Mouse (Mus musculus) kidney, postnatal 25 days (tissue): ENCODE measurements around the gene Slc10a1.

Experiments used
- DNase-seq, 2 experiments: peaks; one replicate each; pipeline ENCODE4 v3.0.0; 2021; ENCODE audit warnings: mixed read lengths in 2 of 2

Slc10a1 gene

DNA sequence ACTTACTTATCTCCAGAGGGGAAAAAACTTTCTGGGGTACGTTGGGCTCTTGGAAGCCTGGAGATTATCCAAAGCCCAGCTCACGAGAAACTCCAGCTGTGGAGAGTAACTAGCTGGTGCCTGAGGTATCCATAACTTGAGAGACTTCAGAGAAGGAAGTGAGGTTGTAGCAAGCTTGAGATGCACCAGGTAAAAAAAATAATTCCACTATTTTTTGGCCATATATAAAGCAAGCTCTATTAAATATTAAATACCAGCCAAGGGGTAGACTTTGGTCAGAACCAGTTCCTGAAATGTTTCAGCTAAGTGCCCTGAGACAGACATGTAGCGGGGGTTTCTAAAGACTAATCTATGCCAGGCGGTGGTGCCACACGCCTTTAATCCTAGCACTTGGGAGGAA lies at the start of gene Slc10a1:
Gene Slc10a1 (minus strand): TSS at position 101 of the 400 bp plus-strand sequence.
- DNase-seq = no peak

- no peak for DNase-seq
Measured at GRCm38 (mm10) chr12:81017624-81018023, 49.1 kb upstream of the Slc10a1 start.

DNA sequence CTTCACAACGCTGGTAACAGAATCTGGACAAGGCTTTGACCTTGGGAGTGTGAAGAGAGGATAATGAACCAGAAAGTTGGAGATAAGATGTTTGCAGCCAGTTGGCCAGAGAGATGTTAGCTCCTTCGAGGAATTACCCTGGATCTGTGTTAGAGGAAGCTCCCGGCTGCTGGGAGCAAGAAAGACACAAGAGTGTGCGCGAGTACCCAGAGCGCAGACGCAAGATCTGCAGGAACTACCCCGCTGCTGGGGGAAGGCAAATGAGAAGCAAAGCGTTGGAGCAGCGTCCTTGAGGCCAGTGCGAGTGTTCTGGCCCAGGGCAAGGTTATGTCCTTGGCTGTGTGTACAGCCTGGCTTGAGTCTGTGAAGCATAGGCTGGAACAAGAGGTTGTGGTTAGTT lies 45.0 kb upstream of the Slc10a1 start:
- no peak for DNase-seq

DNA sequence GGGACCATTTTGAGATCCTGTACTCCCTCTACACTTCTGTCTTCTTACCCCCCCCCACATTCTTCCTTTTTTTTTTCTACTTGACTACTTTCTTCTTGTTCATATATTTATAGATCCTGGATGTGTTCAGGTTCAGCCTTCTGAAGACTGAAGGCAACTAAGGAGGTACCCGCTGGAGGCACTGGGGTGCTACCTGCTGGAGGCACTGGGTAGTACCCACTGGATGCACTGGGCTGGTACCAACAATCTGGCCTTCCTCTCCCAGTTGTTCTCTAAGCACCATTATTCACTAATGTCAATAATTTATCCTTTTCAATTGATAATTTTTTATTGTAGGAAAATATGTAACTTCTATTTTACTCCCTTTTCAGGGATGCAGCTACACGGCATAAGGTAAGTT lies 43.5 kb upstream of the Slc10a1 start:
- DNase-seq = no peak

- no peak for DNase-seq
Measured at GRCm38 (mm10) chr12:81009813-81010212, 41.3 kb upstream of the Slc10a1 start.

- DNase-seq = no peak
Measured at GRCm38 (mm10) chr12:81002841-81003635, 34.5 kb upstream of the Slc10a1 start.

- no peak for DNase-seq
Measured at GRCm38 (mm10) chr12:81000924-81001323, 32.4 kb upstream of the Slc10a1 start.

DNA sequence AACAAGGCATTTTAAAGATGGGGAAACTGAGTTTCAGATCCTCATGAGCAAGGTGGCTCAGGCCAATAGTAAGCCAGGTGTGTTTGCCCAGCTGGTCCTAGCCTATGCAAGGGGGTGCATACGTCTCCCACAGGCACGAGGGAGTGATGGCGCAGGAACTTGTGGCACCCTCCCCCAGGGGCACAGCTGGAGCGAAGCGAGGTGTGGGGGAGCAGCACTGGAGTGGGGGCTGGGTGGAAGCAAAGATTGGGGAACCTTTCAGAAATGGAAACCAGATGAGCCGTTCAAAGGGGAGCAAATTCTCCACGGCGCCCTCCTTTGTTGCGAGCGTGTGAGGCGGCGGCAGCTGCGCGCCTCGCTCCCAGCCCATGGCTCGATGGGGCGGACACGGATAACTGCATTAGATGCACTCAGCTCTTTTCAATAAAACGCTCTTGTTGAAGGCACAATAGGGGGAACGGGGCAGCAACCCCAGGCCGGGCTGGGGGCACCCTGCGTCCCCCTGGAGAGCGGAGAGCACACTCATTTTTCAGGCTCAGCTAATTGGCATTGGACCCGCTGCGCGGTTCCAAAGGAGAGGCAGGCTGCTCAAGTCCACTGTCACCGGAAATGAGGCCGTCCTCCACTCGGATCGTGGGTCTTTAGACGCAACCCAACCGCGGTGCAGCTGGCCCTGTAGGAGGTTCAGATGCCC lies 30.2 kb upstream of the Slc10a1 start:
- no peak for DNase-seq

GRCm38 (mm10) chr12:80997652-80998051 lies 29.1 kb upstream of the Slc10a1 start:
- DNase-seq = no peak

- no peak for DNase-seq
Measured at GRCm38 (mm10) chr12:80995326-80995725, 26.8 kb upstream of the Slc10a1 start.

DNA sequence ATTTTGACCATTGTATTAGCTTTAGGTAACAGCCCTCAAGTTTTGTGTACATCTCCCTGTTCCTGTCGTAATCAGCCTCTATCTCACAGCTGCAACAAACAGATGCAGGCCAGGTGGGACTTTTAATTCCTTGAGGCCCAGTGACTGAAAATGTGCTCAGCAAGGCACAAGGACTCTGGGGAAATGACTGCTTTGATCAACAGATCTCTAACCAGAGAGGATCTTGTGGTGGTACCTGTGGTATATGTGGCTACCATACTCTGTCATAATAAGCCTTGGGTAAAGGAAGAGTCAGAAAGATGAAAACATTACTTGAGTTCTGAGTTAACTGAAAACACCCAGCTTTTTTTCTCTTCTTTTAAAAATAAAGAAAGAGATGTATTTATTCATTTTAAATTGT lies 25.3 kb upstream of the Slc10a1 start:
- DNase-seq = no peak

DNA sequence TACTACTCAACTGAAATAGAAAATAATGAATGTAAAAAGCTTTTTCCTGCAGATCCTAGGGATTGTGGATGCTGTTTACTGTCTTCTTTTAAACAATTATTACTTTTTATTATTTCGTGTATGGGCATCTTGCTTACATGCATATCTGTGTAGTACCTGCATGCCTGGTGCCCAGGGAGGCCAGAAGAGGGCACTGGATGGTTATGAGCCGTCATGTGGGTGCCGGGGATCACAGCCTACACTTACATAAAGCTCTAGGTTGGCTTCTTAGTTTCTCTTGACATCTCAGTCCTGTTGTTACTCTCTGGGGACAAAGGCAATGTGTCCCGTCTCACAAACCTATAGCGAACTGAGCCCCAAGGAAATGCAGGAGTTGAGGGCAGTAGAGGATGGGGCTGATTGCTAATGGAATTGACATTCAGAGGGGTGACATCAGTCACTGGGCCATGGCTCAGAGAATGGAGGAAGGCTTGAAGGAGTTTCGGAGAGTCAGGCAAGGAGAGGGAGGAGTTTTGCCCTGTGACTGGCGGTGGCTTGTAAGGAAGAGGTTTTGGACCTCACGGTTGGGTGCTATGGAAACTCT lies 24.1 kb upstream of the Slc10a1 start:
- no peak for DNase-seq

- no peak for DNase-seq
Measured at GRCm38 (mm10) chr12:80991806-80992205, 23.3 kb upstream of the Slc10a1 start.

GRCm38 (mm10) chr12:80990901-80991445 lies 22.5 kb upstream of the Slc10a1 start:
- no peak for DNase-seq

GRCm38 (mm10) chr12:80988286-80988685 lies 19.8 kb upstream of the Slc10a1 start:
- no peak for DNase-seq

- no peak for DNase-seq
Measured at GRCm38 (mm10) chr12:80986628-80987027, 18.1 kb upstream of the Slc10a1 start.

GRCm38 (mm10) chr12:80983695-80984094 lies 15.2 kb upstream of the Slc10a1 start:
- DNase-seq = no peak

- DNase-seq = peak in 1 of 2 experiments; percentile 78
Measured at GRCm38 (mm10) chr12:80982326-80982725, 13.8 kb upstream of the Slc10a1 start.

GRCm38 (mm10) chr12:80975939-80976671 lies 7.6 kb upstream of the Slc10a1 start:
- no peak for DNase-seq

DNA sequence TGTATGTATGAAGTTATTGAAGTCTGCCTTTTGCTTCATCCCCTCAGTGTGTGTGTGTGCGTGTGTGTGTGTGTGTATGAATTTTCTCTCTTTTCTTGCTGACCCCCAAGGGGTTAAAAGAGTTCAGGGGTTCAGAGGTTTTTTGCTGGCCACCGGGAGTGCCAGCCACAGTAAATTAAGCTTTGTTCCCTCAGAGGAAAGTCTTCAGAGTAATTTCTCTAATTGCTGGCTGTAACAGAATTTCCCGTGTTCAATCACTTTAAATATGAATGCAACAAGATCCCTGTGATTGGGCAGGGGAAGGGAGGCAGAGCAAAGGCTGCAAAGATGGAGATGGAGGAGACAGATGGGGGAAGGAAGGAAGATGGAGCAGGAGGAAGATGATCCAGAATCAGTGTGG lies 3.3 kb upstream of the Slc10a1 start:
- no peak for DNase-seq

DNA sequence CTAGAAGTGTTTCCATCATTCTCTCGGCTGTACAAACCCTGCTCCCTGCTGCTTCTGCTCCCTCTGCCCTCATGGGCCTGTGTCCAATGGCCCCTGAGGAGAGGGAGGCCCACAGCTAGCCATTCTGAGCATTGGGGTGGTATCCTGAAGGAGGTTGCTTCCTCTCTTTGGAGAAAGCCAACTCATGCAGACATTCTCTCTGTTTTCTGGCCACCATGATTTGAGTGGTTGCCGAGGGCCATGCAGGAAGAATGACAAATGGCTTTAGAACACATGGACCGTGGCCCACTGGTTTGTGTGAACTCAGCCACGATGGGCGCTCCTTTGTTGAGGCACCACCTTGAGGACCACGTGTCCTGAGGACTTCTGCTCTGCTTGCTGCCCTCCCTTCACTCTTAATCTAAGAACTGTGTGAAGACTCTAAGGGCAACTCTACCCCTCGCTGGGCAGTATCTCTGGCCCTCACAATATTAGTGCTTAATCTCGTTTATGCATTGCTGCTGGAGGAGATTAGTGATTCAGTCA lies 1.7 kb upstream of the Slc10a1 start:
- no peak for DNase-seq

GRCm38 (mm10) chr12:80967918-80968317 lies 587 bp downstream of the Slc10a1 start:
- no peak for DNase-seq
